ENCODE assay signal across 9 mouse cellular contexts in genomic region chr9:62522211-62522610, GRCm38 (mm10). TPM values are rescaled to one million over a fixed set of nuclear protein-coding genes. Genes with fewer than 3 reads are reported as not detected.
DNase-seq lines count a peak whose midpoint lies in the region; ATAC-seq lines count a peak whose summit lies in the region.
"Had no signal": no experiment of that assay in that cellular context is flagged by ENCODE, and none has a peak within 500 bp of the region (broad histone marks: within the 10 kb centered on the region; RNA-seq: fewer than 3 reads in every experiment).

No protein-coding gene starts in this region.

- no peak overlapping the region for H3K4me3 ChIP-seq in intestine, embryonic 16.5 days (ENCODE audit: low read length)
- no peak overlapping the region for H3K4me3 ChIP-seq in intestine, embryonic 15.5 days (replicated peaks)
- H3K4me3 ChIP-seq in midbrain, embryonic 10.5 days = no peak overlapping the region

- no peak overlapping the region for H3K9ac ChIP-seq in intestine, embryonic 16.5 days (ENCODE audit: low read depth, low read length)
- H3K9ac ChIP-seq in intestine, embryonic 15.5 days = no peak overlapping the region

- 73% methylated on average over 5 of the region's 5 CpGs for WGBS in intestine, embryonic 16.5 days
- 73% methylated on average over 5 of the region's 5 CpGs for WGBS in intestine, embryonic 15.5 days
- 53% methylated on average over 5 of the region's 5 CpGs for WGBS in midbrain, embryonic 10.5 days

- ATAC-seq in intestine, embryonic 16.5 days = no peak
- no peak for ATAC-seq in intestine, embryonic 15.5 days

- H3K27me3 ChIP-seq in intestine, embryonic 16.5 days (replicated peaks; ENCODE audit: control insufficient read depth, insufficient read depth, low read length) = peaks cover 3% of the 10 kb centered on the region; the same call in 1 of the 2 replicates
- peaks cover 12% of the 10 kb centered on the region for H3K27me3 ChIP-seq in intestine, embryonic 15.5 days (replicated peaks)
- peaks cover 53% of the 10 kb centered on the region for H3K27me3 ChIP-seq in midbrain, embryonic 10.5 days (ENCODE audit: low read depth, poor library complexity, severe bottlenecking)

- peak; percentile 62 to 86 for DNase-seq in heart, adult 18-20 months
- peak; percentile 42 to 50 for DNase-seq in kidney, adult 8-10 months
- DNase-seq in midbrain, embryonic 10.5 days (ENCODE audit: low spot score) = no peak
- DNase-seq in layer of hippocampus, adult 8-10 months (ENCODE audit: low spot score in 2 of 2) = no peak
- DNase-seq in right cerebral cortex, adult 18-20 months = no peak
- no peak for DNase-seq in ovary, adult 18-20 months (ENCODE audit: low spot score)

- H3K4me1 ChIP-seq in intestine, embryonic 16.5 days (ENCODE audit: control insufficient read depth, insufficient read depth, low read length) = peaks cover 37% of the 10 kb centered on the region
- peaks cover 33% of the 10 kb centered on the region for H3K4me1 ChIP-seq in intestine, embryonic 15.5 days (replicated peaks)
- H3K4me1 ChIP-seq in midbrain, embryonic 10.5 days = peaks cover 98% of the 10 kb centered on the region

- no peaks in the 10 kb centered on the region for H3K36me3 ChIP-seq in intestine, embryonic 16.5 days (ENCODE audit: control insufficient read depth, insufficient read depth, low read length)
- no peaks in the 10 kb centered on the region for H3K36me3 ChIP-seq in intestine, embryonic 15.5 days
- H3K36me3 ChIP-seq in midbrain, embryonic 10.5 days = no peaks in the 10 kb centered on the region

- no peaks in the 10 kb centered on the region for H3K9me3 ChIP-seq in intestine, embryonic 16.5 days (ENCODE audit: control insufficient read depth, low read length)
- H3K9me3 ChIP-seq in intestine, embryonic 15.5 days = no peaks in the 10 kb centered on the region
- no peaks in the 10 kb centered on the region for H3K9me3 ChIP-seq in midbrain, embryonic 10.5 days (replicated peaks)

- no peak overlapping the region for H3K4me2 ChIP-seq in intestine, embryonic 16.5 days (ENCODE audit: low read depth, low read length)
- H3K4me2 ChIP-seq in intestine, embryonic 15.5 days (replicated peaks) = no peak overlapping the region

- H3K27ac ChIP-seq in intestine, embryonic 16.5 days (ENCODE audit: low read length) = 0 out of 2 replicates have a peak overlapping the region, but pooled peaks have one; percentile 20
- H3K27ac ChIP-seq in intestine, embryonic 15.5 days = no peak overlapping the region
- H3K27ac ChIP-seq in midbrain, embryonic 10.5 days (replicated peaks) = peak overlapping the region; percentile 68; the same call in 1 of the 2 replicates
- H3K27ac ChIP-seq: macrophage had no signal

RNA-seq across cellular contexts. Expression of gene Coro2b, which starts 14.6 kb away (rescaled TPM):
- 7.0 and 8.2 TPM in 2 replicates for polyA plus RNA-seq in intestine, embryonic 16.5 days (2015; fragmentation: Nextera tagmentation; extraction: Ambion mirVana)
- polyA plus RNA-seq in intestine, embryonic 15.5 days (2015; fragmentation: Nextera tagmentation; extraction: Ambion mirVana) = 7.6 and 8.8 TPM in 2 replicates
- 10 to 100 TPM; 13.3 to 13.8 TPM for total RNA-seq in heart, adult 18-20 months (2021)
- polyA plus RNA-seq in midbrain, embryonic 10.5 days (2016; fragmentation: Nextera tagmentation; extraction: Ambion mirVana) = 12.8 and 16.2 TPM in 2 replicates
- 100 to 1,000 TPM; 201 to 245 (median 216) TPM for total RNA-seq in layer of hippocampus, adult 8-10 months (2022)

Comparison
In these comparisons a context has a peak if more than half of its experiments do, and no peak if none do; other contexts are left out.
1. DNase-seq: peak in heart, adult 18-20 months (2 of 2) and kidney, adult 8-10 months (2 of 2); none in midbrain, embryonic 10.5 days (single experiment), layer of hippocampus, adult 8-10 months (0 of 2), right cerebral cortex, adult 18-20 months (single experiment) and ovary, adult 18-20 months (single experiment).